18 mouse cellular contexts compared by ENCODE assay signal in the genomic region with DNA sequence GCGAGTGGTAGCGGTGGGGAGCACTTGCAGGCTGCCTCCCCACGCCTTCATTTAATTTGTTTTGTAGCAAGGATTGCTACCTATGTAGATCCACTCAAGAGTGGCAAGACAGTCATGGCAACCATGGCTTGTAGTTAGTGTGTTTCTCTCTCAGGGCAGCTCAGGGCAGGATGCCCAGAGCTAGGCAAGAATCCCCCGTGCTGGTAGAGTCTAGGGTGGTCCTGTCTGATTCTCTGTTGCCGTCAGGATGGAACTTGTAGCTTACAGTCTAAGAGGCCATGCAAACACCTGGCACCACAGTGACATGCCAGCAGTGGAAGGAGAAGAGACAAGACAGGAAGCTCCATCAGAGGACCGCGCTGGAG. TPM values are rescaled to one million over a fixed set of nuclear protein-coding genes. Genes with fewer than 3 reads are reported as not detected.
DNase-seq lines count a peak whose midpoint lies in the region; ATAC-seq and TF ChIP-seq lines count a peak whose summit lies in the region.
"Had no signal": no experiment of that assay in that cellular context is flagged by ENCODE, and none has a peak within 500 bp of the region (broad histone marks: within the 10 kb centered on the region; RNA-seq: fewer than 3 reads in every experiment).

No protein-coding gene starts in this region.

- H3K9ac ChIP-seq in forebrain, embryonic 11.5 days (ENCODE audit: low read length): no peak overlapping the region
- no peak overlapping the region for H3K9ac ChIP-seq in midbrain, postnatal 0 days (replicated peaks; ENCODE audit: low read length, poor library complexity, severe bottlenecking)
- H3K9ac ChIP-seq in intestine, embryonic 15.5 days: no peak overlapping the region
- no peak overlapping the region for H3K9ac ChIP-seq in stomach, embryonic 16.5 days (ENCODE audit: low read length)
- H3K9ac ChIP-seq: limb, embryonic 13.5 days; liver, embryonic 15.5 days had no signal

- peaks cover 25% of the 10 kb centered on the region for H3K4me1 ChIP-seq in forebrain, embryonic 10.5 days
- no peaks in the 10 kb centered on the region; the same call in 1 of the 2 replicates for H3K4me1 ChIP-seq in forebrain, embryonic 11.5 days (replicated peaks; ENCODE audit: control insufficient read depth, insufficient read depth, low read length)
- H3K4me1 ChIP-seq in midbrain, embryonic 10.5 days: peaks cover 28% of the 10 kb centered on the region
- peaks cover 4% of the 10 kb centered on the region; the same call in 1 of the 2 replicates for H3K4me1 ChIP-seq in midbrain, postnatal 0 days (ENCODE audit: insufficient read depth, low read length)
- H3K4me1 ChIP-seq in intestine, embryonic 15.5 days (replicated peaks): peaks cover 10% of the 10 kb centered on the region
- H3K4me1 ChIP-seq in stomach, embryonic 16.5 days (ENCODE audit: control insufficient read depth, insufficient read depth, low read length): peaks cover 17% of the 10 kb centered on the region

- TF ChIP-seq CTCF in midbrain, postnatal 0 days (IDR thresholded peaks at IDR 0.05): no peak

- no peak overlapping the region for H3K4me2 ChIP-seq in forebrain, embryonic 11.5 days (ENCODE audit: low read depth, low read length, severe bottlenecking)
- H3K4me2 ChIP-seq in midbrain, postnatal 0 days (ENCODE audit: low read depth, low read length, poor library complexity, severe bottlenecking): no peak overlapping the region
- no peak overlapping the region for H3K4me2 ChIP-seq in intestine, embryonic 15.5 days (replicated peaks)
- H3K4me2 ChIP-seq in stomach, embryonic 16.5 days (ENCODE audit: low read depth, low read length): no peak overlapping the region
- H3K4me2 ChIP-seq: limb, embryonic 13.5 days; liver, embryonic 15.5 days had no signal

- no peaks in the 10 kb centered on the region for H3K27me3 ChIP-seq in forebrain, embryonic 10.5 days (ENCODE audit: poor library complexity, severe bottlenecking)
- no peaks in the 10 kb centered on the region for H3K27me3 ChIP-seq in forebrain, embryonic 11.5 days (ENCODE audit: control insufficient read depth, insufficient read depth, low read length)
- H3K27me3 ChIP-seq in midbrain, embryonic 10.5 days (ENCODE audit: low read depth, poor library complexity, severe bottlenecking): no peaks in the 10 kb centered on the region
- no peaks in the 10 kb centered on the region for H3K27me3 ChIP-seq in midbrain, postnatal 0 days (ENCODE audit: insufficient read depth, low read length)
- no peaks in the 10 kb centered on the region for H3K27me3 ChIP-seq in intestine, embryonic 15.5 days (replicated peaks)
- H3K27me3 ChIP-seq in stomach, embryonic 16.5 days (ENCODE audit: control insufficient read depth, insufficient read depth, low read length): no peaks in the 10 kb centered on the region
- H3K27me3 ChIP-seq: limb, embryonic 13.5 days; liver, embryonic 15.5 days; megakaryocyte, embryonic 14.5 days had no signal

- ATAC-seq in forebrain, embryonic 11.5 days (replicated peaks; ENCODE audit: low FRiP score): no peak
- ATAC-seq in midbrain, postnatal 0 days (ENCODE audit: low FRiP score): no peak
- no peak for ATAC-seq in intestine, embryonic 15.5 days
- ATAC-seq in stomach, embryonic 16.5 days (ENCODE audit: insufficient read depth, low FRiP score): no peak
- ATAC-seq: lung, postnatal 0 days had no signal

- H3K27ac ChIP-seq in forebrain, embryonic 10.5 days: peak overlapping the region; percentile 79
- H3K27ac ChIP-seq in forebrain, embryonic 11.5 days (ENCODE audit: low read depth, low read length): no peak overlapping the region
- H3K27ac ChIP-seq in midbrain, embryonic 10.5 days (replicated peaks): peak overlapping the region; percentile 81
- H3K27ac ChIP-seq in midbrain, postnatal 0 days (ENCODE audit: low read depth, low read length): no peak overlapping the region
- peak overlapping the region; percentile 64 for H3K27ac ChIP-seq in intestine, embryonic 15.5 days
- peak overlapping the region; percentile 64 for H3K27ac ChIP-seq in stomach, embryonic 16.5 days (ENCODE audit: low read length)
- H3K27ac ChIP-seq: limb, embryonic 13.5 days; liver, embryonic 15.5 days had no signal

- no peaks in the 10 kb centered on the region for H3K9me3 ChIP-seq in forebrain, embryonic 10.5 days
- H3K9me3 ChIP-seq in forebrain, embryonic 11.5 days (ENCODE audit: control insufficient read depth, low read length): no peaks in the 10 kb centered on the region
- no peaks in the 10 kb centered on the region for H3K9me3 ChIP-seq in midbrain, embryonic 10.5 days (replicated peaks)
- no peaks in the 10 kb centered on the region for H3K9me3 ChIP-seq in midbrain, postnatal 0 days (ENCODE audit: low read length)
- no peaks in the 10 kb centered on the region for H3K9me3 ChIP-seq in intestine, embryonic 15.5 days
- no peaks in the 10 kb centered on the region for H3K9me3 ChIP-seq in stomach, embryonic 16.5 days (replicated peaks; ENCODE audit: control insufficient read depth, low read length)
- H3K9me3 ChIP-seq: heart, embryonic 10.5 days; limb, embryonic 13.5 days; liver, embryonic 15.5 days; megakaryocyte, embryonic 14.5 days had no signal

- WGBS in forebrain, embryonic 10.5 days: 51% methylated on average over 7 of the region's 7 CpGs
- 54% methylated on average over 7 of the region's 7 CpGs for WGBS in forebrain, embryonic 11.5 days
- WGBS in midbrain, embryonic 10.5 days: 57% methylated on average over 7 of the region's 7 CpGs
- 44% methylated on average over 7 of the region's 7 CpGs for WGBS in midbrain, postnatal 0 days
- 76% methylated on average over 7 of the region's 7 CpGs for WGBS in intestine, embryonic 15.5 days
- 63% methylated on average over 7 of the region's 7 CpGs for WGBS in stomach, embryonic 16.5 days

- no peak for DNase-seq in forebrain, embryonic 10.5 days (ENCODE audit: extremely low spot score, low spot score)
- DNase-seq in forebrain, embryonic 11.5 days (ENCODE audit: low spot score): no peak
- DNase-seq in midbrain, embryonic 10.5 days (ENCODE audit: low spot score): no peak
- DNase-seq in midbrain, postnatal 0 days (ENCODE audit: low spot score): no peak
- DNase-seq in kidney, adult 9 months: no peak
- DNase-seq in adrenal gland, postnatal 14 days: no peak
- DNase-seq: adrenal gland, adult 8-10 months; kidney, adult 18-20 months; kidney, postnatal 14 days; right cerebral cortex, postnatal 14 days; thymus, adult 18-20 months had no signal

- no peak overlapping the region for H3K4me3 ChIP-seq in forebrain, embryonic 10.5 days
- no peak overlapping the region for H3K4me3 ChIP-seq in forebrain, embryonic 11.5 days (ENCODE audit: low read depth, low read length)
- no peak overlapping the region for H3K4me3 ChIP-seq in midbrain, embryonic 10.5 days
- H3K4me3 ChIP-seq in midbrain, postnatal 0 days (ENCODE audit: low read depth, low read length): no peak overlapping the region
- H3K4me3 ChIP-seq in intestine, embryonic 15.5 days (replicated peaks): no peak overlapping the region
- H3K4me3 ChIP-seq in stomach, embryonic 16.5 days (replicated peaks; ENCODE audit: low read length): no peak overlapping the region
- H3K4me3 ChIP-seq: heart, embryonic 10.5 days; limb, embryonic 13.5 days; liver, embryonic 15.5 days; megakaryocyte, embryonic 14.5 days had no signal

- no peaks in the 10 kb centered on the region for H3K36me3 ChIP-seq in forebrain, embryonic 10.5 days (replicated peaks)
- H3K36me3 ChIP-seq in forebrain, embryonic 11.5 days (ENCODE audit: control insufficient read depth, insufficient read depth, low read length): no peaks in the 10 kb centered on the region
- H3K36me3 ChIP-seq in midbrain, embryonic 10.5 days: no peaks in the 10 kb centered on the region
- H3K36me3 ChIP-seq in midbrain, postnatal 0 days (ENCODE audit: insufficient read depth, low read length): no peaks in the 10 kb centered on the region
- H3K36me3 ChIP-seq in intestine, embryonic 15.5 days: no peaks in the 10 kb centered on the region
- no peaks in the 10 kb centered on the region for H3K36me3 ChIP-seq in stomach, embryonic 16.5 days (ENCODE audit: control insufficient read depth, insufficient read depth, low read length)
- H3K36me3 ChIP-seq: heart, embryonic 10.5 days; limb, embryonic 13.5 days; liver, embryonic 15.5 days had no signal

RNA-seq across cellular contexts. Expression of a gene that starts 32.1 kb away (rescaled TPM):
- polyA plus RNA-seq in forebrain, embryonic 10.5 days (2016; fragmentation: Nextera tagmentation; extraction: Ambion mirVana): 4.1 and 5.9 TPM in 2 replicates
- polyA plus RNA-seq in forebrain, embryonic 11.5 days (2014; fragmentation: Nextera tagmentation; extraction: Ambion mirVana): 9.0 and 11.7 TPM in 2 replicates
- polyA plus RNA-seq in midbrain, embryonic 10.5 days (2016; fragmentation: Nextera tagmentation; extraction: Ambion mirVana): 5.8 and 10.1 TPM in 2 replicates
- 36.2 and 36.7 TPM in 2 replicates for total RNA-seq in midbrain, postnatal 0 days (2014; rRNA removed)
- 15.8 and 16.6 TPM in 2 replicates for polyA plus RNA-seq in midbrain, postnatal 0 days (2015; fragmentation: Nextera tagmentation; extraction: Ambion mirVana)
- polyA plus RNA-seq in intestine, embryonic 15.5 days (2015; fragmentation: Nextera tagmentation; extraction: Ambion mirVana): 12.0 and 12.7 TPM in 2 replicates
- 5.4 and 6.9 TPM in 2 replicates for polyA plus RNA-seq in stomach, embryonic 16.5 days (2015; fragmentation: Nextera tagmentation; extraction: Ambion mirVana)
- 18.5 and 30.6 TPM in 2 replicates for total RNA-seq in adrenal gland, postnatal 14 days (2021)

Comparison
In these comparisons a context has a peak if more than half of its experiments do, and no peak if none do; other contexts are left out.
1. H3K27ac ChIP-seq: peak in forebrain, embryonic 10.5 days (single experiment), midbrain, embryonic 10.5 days (single experiment), intestine, embryonic 15.5 days (single experiment) and stomach, embryonic 16.5 days (single experiment); none in forebrain, embryonic 11.5 days (single experiment) and midbrain, postnatal 0 days (single experiment).